Comparison of ENCODE assay signal across 21 mouse cellular contexts in genomic region chr5:117995372-117995901, GRCm38 (mm10). TPM values are rescaled to one million over a fixed set of nuclear protein-coding genes. Genes with fewer than 3 reads are reported as not detected.
DNase-seq lines count a peak whose midpoint lies in the region; ATAC-seq and TF ChIP-seq lines count a peak whose summit lies in the region.
"Had no signal": no experiment of that assay in that cellular context is flagged by ENCODE, and none has a peak within 500 bp of the region (broad histone marks: within the 10 kb centered on the region; RNA-seq: fewer than 3 reads in every experiment).

No protein-coding gene starts in this region.

- H3K4me2 ChIP-seq in kidney, embryonic 14.5 days (replicated peaks; ENCODE audit: low read depth, low read length) = no peak overlapping the region
- H3K4me2 ChIP-seq in forebrain, embryonic 11.5 days (ENCODE audit: low read depth, low read length, severe bottlenecking) = no peak overlapping the region
- H3K4me2 ChIP-seq: forebrain, embryonic 15.5 days; heart, embryonic 13.5 days; liver, embryonic 12.5 days; lung, embryonic 14.5 days; midbrain, embryonic 12.5 days; neural tube, embryonic 15.5 days had no signal

- peak; percentile 68 to 88 for DNase-seq in adrenal gland, adult (ENCODE audit: inconsistent age in 2 of 2, low spot score in 1 of 2)
- no peak for DNase-seq in adrenal gland, adult 18-20 months (ENCODE audit: low spot score in 2 of 2)
- DNase-seq in kidney, adult 2 months = peak; percentile 85
- DNase-seq in cerebellum, adult 9-11 months = peak; percentile 77
- DNase-seq in kidney, postnatal 36 days = peak; percentile 79 to 81
- no peak for DNase-seq in forebrain, embryonic 11.5 days (ENCODE audit: low spot score)
- DNase-seq: heart, postnatal 4 days; layer of hippocampus, postnatal 36 days; left cerebral cortex, postnatal 4 days; lung, embryonic 14.5 days had no signal

- TF ChIP-seq POLR2A in kidney, adult 2 months (IDR thresholded peaks at IDR 0.05; ENCODE audit: low read depth, low read length) = no peak

- 49% methylated on average over 8 of the region's 8 CpGs for WGBS in kidney, adult 2 months
- WGBS in kidney, embryonic 14.5 days = 94% methylated on average over 8 of the region's 8 CpGs
- 93% methylated on average over 8 of the region's 8 CpGs for WGBS in forebrain, embryonic 11.5 days

- no peak overlapping the region for H3K9ac ChIP-seq in kidney, embryonic 14.5 days (ENCODE audit: low read depth, low read length)
- no peak overlapping the region for H3K9ac ChIP-seq in forebrain, embryonic 11.5 days (ENCODE audit: low read length)
- H3K9ac ChIP-seq: forebrain, embryonic 15.5 days; heart, embryonic 13.5 days; liver, embryonic 12.5 days; lung, embryonic 14.5 days; midbrain, embryonic 12.5 days; neural tube, embryonic 15.5 days had no signal

- peaks cover 9% of the 10 kb centered on the region; the same call in 1 of the 2 replicates for H3K4me1 ChIP-seq in kidney, adult 2 months (ENCODE audit: control insufficient read depth, insufficient read depth, low read length)
- H3K4me1 ChIP-seq in kidney, embryonic 14.5 days (ENCODE audit: control insufficient read depth, insufficient read depth, low read length) = no peaks in the 10 kb centered on the region
- no peaks in the 10 kb centered on the region for H3K4me1 ChIP-seq in forebrain, embryonic 11.5 days (replicated peaks; ENCODE audit: control insufficient read depth, insufficient read depth, low read length)
- H3K4me1 ChIP-seq: midbrain, embryonic 12.5 days; neural tube, embryonic 15.5 days had no signal

- no peak for ATAC-seq in kidney, embryonic 14.5 days (ENCODE audit: low FRiP score, low TSS enrichment)
- ATAC-seq in megakaryocyte progenitor cell, adult 5-6 weeks (replicated peaks; ENCODE audit: poor library complexity) = no peak
- no peak for ATAC-seq in forebrain, embryonic 11.5 days (replicated peaks; ENCODE audit: low FRiP score)
- ATAC-seq: CD4-positive, CD25-positive, alpha-beta regulatory T cell, adult 4 months; forebrain, embryonic 15.5 days; liver, embryonic 12.5 days had no signal

- H3K4me3 ChIP-seq in kidney, adult 2 months (ENCODE audit: insufficient read depth, low read depth, low read length) = no peak overlapping the region
- no peak overlapping the region for H3K4me3 ChIP-seq in kidney, embryonic 14.5 days (ENCODE audit: low read length)
- H3K4me3 ChIP-seq in forebrain, embryonic 11.5 days (ENCODE audit: low read depth, low read length) = no peak overlapping the region
- H3K4me3 ChIP-seq: embryonic facial prominence, embryonic 10.5 days; forebrain, embryonic 15.5 days; heart, embryonic 13.5 days; liver, embryonic 12.5 days; midbrain, embryonic 12.5 days; neural tube, embryonic 15.5 days had no signal

- H3K36me3 ChIP-seq in kidney, adult 2 months (ENCODE audit: control insufficient read depth, insufficient read depth, low read length) = no peaks in the 10 kb centered on the region; the same call in 1 of the 2 replicates
- peaks cover 96% of the 10 kb centered on the region for H3K36me3 ChIP-seq in kidney, embryonic 14.5 days (ENCODE audit: control insufficient read depth, insufficient read depth, low read length)
- peaks cover 50% of the 10 kb centered on the region for H3K36me3 ChIP-seq in forebrain, embryonic 11.5 days (ENCODE audit: control insufficient read depth, insufficient read depth, low read length)

- no peaks in the 10 kb centered on the region for H3K27me3 ChIP-seq in kidney, adult 2 months (replicated peaks; ENCODE audit: control insufficient read depth, insufficient read depth, low read length)
- no peaks in the 10 kb centered on the region for H3K27me3 ChIP-seq in kidney, embryonic 14.5 days (ENCODE audit: control insufficient read depth, insufficient read depth, low read length)
- no peaks in the 10 kb centered on the region for H3K27me3 ChIP-seq in forebrain, embryonic 11.5 days (ENCODE audit: control insufficient read depth, insufficient read depth, low read length)
- H3K27me3 ChIP-seq: forebrain, embryonic 15.5 days; heart, embryonic 13.5 days; liver, embryonic 12.5 days; midbrain, embryonic 12.5 days; neural tube, embryonic 15.5 days had no signal

- H3K9me3 ChIP-seq in kidney, embryonic 14.5 days (ENCODE audit: control insufficient read depth, low read length) = no peaks in the 10 kb centered on the region
- no peaks in the 10 kb centered on the region for H3K9me3 ChIP-seq in forebrain, embryonic 11.5 days (ENCODE audit: control insufficient read depth, low read length)
- H3K9me3 ChIP-seq: embryonic facial prominence, embryonic 10.5 days; forebrain, embryonic 15.5 days; G1E; heart, embryonic 13.5 days; liver, embryonic 12.5 days; midbrain, embryonic 12.5 days; neural tube, embryonic 15.5 days had no signal

- no peak overlapping the region; the same call in 1 of the 2 replicates for H3K27ac ChIP-seq in kidney, adult 2 months (ENCODE audit: insufficient read depth, low read depth, low read length)
- H3K27ac ChIP-seq in kidney, embryonic 14.5 days (ENCODE audit: low read depth, low read length) = no peak overlapping the region
- no peak overlapping the region for H3K27ac ChIP-seq in forebrain, embryonic 11.5 days (ENCODE audit: low read depth, low read length)
- H3K27ac ChIP-seq: embryonic facial prominence, embryonic 10.5 days; forebrain, embryonic 15.5 days; heart, embryonic 13.5 days; liver, embryonic 12.5 days; macrophage; midbrain, embryonic 12.5 days; neural tube, embryonic 15.5 days had no signal

- no peak for TF ChIP-seq CTCF in kidney, adult 2 months (conservative IDR thresholded peaks at IDR 0.05; ENCODE audit: insufficient read depth, insufficient read length, low read depth, low read length)

RNA-seq across cellular contexts. Expression of gene Fbxo21, which starts 18.9 kb away (rescaled TPM):
- 10 to 100 TPM; 59.9 to 62.9 TPM for total RNA-seq in adrenal gland, adult 18-20 months (2021)
- polyA plus RNA-seq in kidney, adult 2 months (2012; rRNA removed) = 67.4 and 75.6 TPM in 2 replicates
- polyA plus RNA-seq in kidney, embryonic 14.5 days (2014; fragmentation: Nextera tagmentation; extraction: Ambion mirVana) = 38.4 and 82.9 TPM in 2 replicates
- 7.8 and 10.9 TPM in 2 replicates for total RNA-seq in megakaryocyte progenitor cell, adult 5-6 weeks (2015)
- total RNA-seq in megakaryocyte progenitor cell, adult 5-6 weeks (2017) = 13.1 and 13.8 TPM in 2 replicates
- polyA plus RNA-seq in forebrain, embryonic 11.5 days (2014; fragmentation: Nextera tagmentation; extraction: Ambion mirVana) = 122 and 130 TPM in 2 replicates

RNA-seq across cellular contexts. Expression of gene Tesc, which starts 32.1 kb away (rescaled TPM):
- 100 to 1,000 TPM; 149 to 166 TPM for total RNA-seq in adrenal gland, adult 18-20 months (2021)
- 33.3 and 38.1 TPM in 2 replicates for polyA plus RNA-seq in kidney, adult 2 months (2012; rRNA removed)
- 10.1 and 12.3 TPM in 2 replicates for polyA plus RNA-seq in kidney, embryonic 14.5 days (2014; fragmentation: Nextera tagmentation; extraction: Ambion mirVana)
- total RNA-seq in megakaryocyte progenitor cell, adult 5-6 weeks (2015) = 0.25 and 0.42 TPM in 2 replicates
- total RNA-seq in megakaryocyte progenitor cell, adult 5-6 weeks (2017) = not detected in 2 replicates
- 0.91 and 1.8 TPM in 2 replicates for polyA plus RNA-seq in forebrain, embryonic 11.5 days (2014; fragmentation: Nextera tagmentation; extraction: Ambion mirVana)
- total RNA-seq: G1E had no signal
- polyA plus RNA-seq: G1E, macrophage had no signal

Comparison
In these comparisons a context has a peak if more than half of its experiments do, and no peak if none do; other contexts are left out.
1. DNase-seq: peak in adrenal gland, adult (2 of 2), kidney, adult 2 months (single experiment), cerebellum, adult 9-11 months (single experiment) and kidney, postnatal 36 days (2 of 2); none in adrenal gland, adult 18-20 months (0 of 2) and forebrain, embryonic 11.5 days (single experiment).